24 mouse cellular contexts compared by ENCODE assay signal in genomic region chr8:101782556-101782955, GRCm38 (mm10).
"Had no signal": no experiment of that assay in that cellular context is flagged by ENCODE, and none has a peak within 500 bp of the region (broad histone marks: within the 10 kb centered on the region; RNA-seq: fewer than 3 reads in every experiment).

No protein-coding gene starts in this region.

- H3K27me3 ChIP-seq: heart, embryonic 12.5 days; kidney, embryonic 15.5 days; limb, embryonic 13.5 days; limb, embryonic 15.5 days; liver, embryonic 12.5 days had no signal

- ATAC-seq: forebrain, postnatal 0 days; hindbrain, embryonic 16.5 days; intestine, embryonic 16.5 days; liver, embryonic 12.5 days had no signal

- H3K36me3 ChIP-seq: heart, embryonic 10.5 days; heart, embryonic 12.5 days; kidney, embryonic 15.5 days; limb, embryonic 13.5 days; limb, embryonic 15.5 days; liver, embryonic 12.5 days had no signal

- H3K4me3 ChIP-seq: heart, embryonic 10.5 days; heart, embryonic 12.5 days; kidney, embryonic 15.5 days; limb, embryonic 13.5 days; limb, embryonic 15.5 days; liver, embryonic 12.5 days had no signal

- H3K4me1 ChIP-seq: heart, embryonic 10.5 days; heart, embryonic 12.5 days; kidney, embryonic 15.5 days; limb, embryonic 13.5 days; limb, embryonic 15.5 days; liver, embryonic 12.5 days had no signal

- H3K9me3 ChIP-seq: heart, embryonic 10.5 days; heart, embryonic 12.5 days; kidney, embryonic 15.5 days; limb, embryonic 13.5 days; limb, embryonic 15.5 days; liver, embryonic 12.5 days had no signal

- DNase-seq: forebrain, postnatal 0 days; gastrocnemius, postnatal 14 days; gastrocnemius, postnatal 36 days; heart, adult 18-20 months; heart, postnatal 10 days; heart, postnatal 36 days; kidney, adult 11 months; kidney, adult 2 months; kidney, adult 9 months; kidney, postnatal 14 days; kidney, postnatal 36 days; layer of hippocampus, postnatal 36 days; left cerebral cortex, postnatal 4 days had no signal

- H3K4me2 ChIP-seq: heart, embryonic 12.5 days; hindbrain, embryonic 14.5 days; kidney, embryonic 15.5 days; limb, embryonic 13.5 days; limb, embryonic 15.5 days; liver, embryonic 12.5 days had no signal

- H3K27ac ChIP-seq: heart, embryonic 10.5 days; hindbrain, embryonic 14.5 days; kidney, embryonic 15.5 days; kidney, postnatal 0 days; limb, embryonic 13.5 days; limb, embryonic 15.5 days; liver, embryonic 12.5 days; liver, embryonic 14.5 days had no signal

- H3K9ac ChIP-seq: forebrain, postnatal 0 days; heart, embryonic 12.5 days; hindbrain, embryonic 14.5 days; kidney, embryonic 15.5 days; limb, embryonic 13.5 days; limb, embryonic 15.5 days; liver, embryonic 12.5 days; liver, embryonic 14.5 days had no signal
